19 mouse cellular contexts compared by ENCODE assay signal in genomic region chr17:48343065-48343464, GRCm38 (mm10). TPM values are rescaled to one million over a fixed set of nuclear protein-coding genes. Genes with fewer than 3 reads are reported as not detected.
"Had no signal": no experiment of that assay in that cellular context is flagged by ENCODE, and none has a peak within 500 bp of the region (broad histone marks: within the 10 kb centered on the region; RNA-seq: fewer than 3 reads in every experiment).

No protein-coding gene starts in this region.

- H3K27ac ChIP-seq: neural tube, embryonic 13.5 days; neural tube, embryonic 15.5 days; stomach, embryonic 15.5 days; stomach, postnatal 0 days had no signal

- H3K27me3 ChIP-seq: neural tube, embryonic 13.5 days; neural tube, embryonic 15.5 days; stomach, embryonic 15.5 days had no signal

- H3K4me2 ChIP-seq: neural tube, embryonic 13.5 days; neural tube, embryonic 15.5 days; stomach, embryonic 15.5 days had no signal

- H3K4me3 ChIP-seq: neural tube, embryonic 13.5 days; neural tube, embryonic 15.5 days; stomach, embryonic 15.5 days had no signal

- H3K9me3 ChIP-seq: neural tube, embryonic 13.5 days; neural tube, embryonic 15.5 days; stomach, embryonic 15.5 days had no signal

- H3K4me1 ChIP-seq: neural tube, embryonic 13.5 days; neural tube, embryonic 15.5 days; stomach, embryonic 15.5 days had no signal

- DNase-seq: retina, postnatal 1 day; right cerebral cortex, adult 18-20 months; right cerebral cortex, postnatal 14 days; right cerebral cortex, postnatal 25 days; right cerebral cortex, postnatal 4 days; spleen, adult 18-20 months; thymus, adult 18-20 months; thymus, adult 2 months; thymus, postnatal 14 days; thymus, postnatal 25 days; thymus, postnatal 36 days; thymus, postnatal 4 days had no signal

- H3K9ac ChIP-seq: neural tube, embryonic 13.5 days; neural tube, embryonic 15.5 days; stomach, embryonic 15.5 days had no signal

- H3K36me3 ChIP-seq: neural tube, embryonic 13.5 days; neural tube, embryonic 15.5 days; stomach, embryonic 15.5 days had no signal

RNA-seq across cellular contexts. Expression of gene Trem2, which starts 3.1 kb away (rescaled TPM):
- polyA plus RNA-seq: small intestine, adult 2 months had no signal

RNA-seq across cellular contexts. Expression of gene Treml1, which starts 16.7 kb away (rescaled TPM):
- polyA plus RNA-seq: neural tube, embryonic 14.5 days; small intestine, adult 2 months; stomach, postnatal 0 days had no signal

RNA-seq across cellular contexts. Expression of gene B430306N03Rik, which starts 27.1 kb away (rescaled TPM):
- polyA plus RNA-seq: neural tube, embryonic 14.5 days had no signal

RNA-seq across cellular contexts. Expression of gene Treml2, which starts 43.8 kb away (rescaled TPM):
- polyA plus RNA-seq: neural tube, embryonic 13.5 days; testis, adult 2 months had no signal
